Mouse (Mus musculus) MEL (cell line): ENCODE data around the gene Pttg1ip. TPM values are rescaled to one million over a fixed set of nuclear protein-coding genes. Genes with fewer than 3 reads are reported as not detected.

Source experiments
- DNase-seq: peaks from one replicate; pipeline ENCODE4 v3.0.0; 2011; ENCODE audit warnings: low read depth, low spot score
- H3K27ac ChIP-seq: 2 replicates; pipeline ENCODE4 v1.5.1; 2012; ENCODE audit warnings: low read depth, mild to moderate bottlenecking, control low read depth, low read length, moderate library complexity; ENCODE audit not compliant: control insufficient read depth
- H3K27me3 ChIP-seq, 2 experiments: fragments of 150-350 bp in 1 of 2; sonication (generic) in 1 of 2; 2 replicates each; pipeline ENCODE4 v1.6.1; 2012; ENCODE audit warnings: low read length in 2 of 2, mild to moderate bottlenecking in 2 of 2, improper control_type of control experiment in 1 of 2, moderate library complexity in 1 of 2; ENCODE audit not compliant: insufficient read depth in 2 of 2, control insufficient read depth in 1 of 2
- H3K36me3 ChIP-seq, 2 experiments: 2 replicates each; pipeline ENCODE4 v1.6.1; 2012 to 2014; ENCODE audit warnings: low read length in 2 of 2, improper control_type of control experiment in 1 of 2, inconsistent platforms in 1 of 2, mild to moderate bottlenecking in 1 of 2; ENCODE audit not compliant: insufficient read depth in 2 of 2, control insufficient read depth in 1 of 2
- H3K4me1 ChIP-seq, 2 experiments: fragments of 150-350 bp in 1 of 2; sonication (generic) in 1 of 2; 2 replicates each; pipeline ENCODE4 v1.6.1; 2012; ENCODE audit warnings: low read length in 2 of 2, improper control_type of control experiment in 1 of 2, mild to moderate bottlenecking in 1 of 2; ENCODE audit not compliant: insufficient read depth in 2 of 2, control insufficient read depth in 1 of 2
- H3K4me3 ChIP-seq, 2 experiments: fragments of 150-350 bp in 1 of 2; sonication (generic) in 1 of 2; 2 replicates each; pipeline ENCODE4 v1.5.1; 2012; ENCODE audit warnings: low read depth in 2 of 2, low read length in 2 of 2, mild to moderate bottlenecking in 2 of 2, moderate library complexity in 2 of 2, control low read depth in 1 of 2, improper control_type of control experiment in 1 of 2; ENCODE audit not compliant: control insufficient read depth in 1 of 2, insufficient read depth in 1 of 2
- H3K79me2 ChIP-seq: 2 replicates; pipeline ENCODE4 v1.6.1; 2012; ENCODE audit warnings: mild to moderate bottlenecking, low read length, moderate library complexity; ENCODE audit not compliant: control insufficient read depth, poor library complexity, insufficient read depth
- H3K9ac ChIP-seq: 2 replicates; pipeline ENCODE4 v1.6.1; 2012; ENCODE audit warnings: low read depth, mild to moderate bottlenecking, control low read depth, low read length, moderate library complexity; ENCODE audit not compliant: control insufficient read depth, poor library complexity, severe bottlenecking
- H3K9me3 ChIP-seq: fragments of 150-350 bp; sonication (generic); replicated peaks from 2 replicates; pipeline ENCODE4 v1.6.1; 2012; ENCODE audit warnings: mild to moderate bottlenecking, low read length, improper control_type of control experiment, moderate library complexity; ENCODE audit not compliant: insufficient read depth
- BHLHE40 ChIP-seq: IDR thresholded peaks from 2 replicates; pipeline ENCODE4 v1.6.1; 2012; ENCODE audit warnings: low read depth, mild to moderate bottlenecking, inconsistent platforms, low read length, improper control_type of control experiment, borderline replicate concordance
- CHD1 ChIP-seq: IDR thresholded peaks from 2 replicates; pipeline ENCODE4 v1.6.1; 2012; ENCODE audit warnings: low read depth, mild to moderate bottlenecking, inconsistent platforms, low read length, improper control_type of control experiment
- CHD2 ChIP-seq: IDR thresholded peaks from 2 replicates; pipeline ENCODE4 v1.6.1; 2011; ENCODE audit warnings: low read length, improper control_type of control experiment
- E2F4 ChIP-seq: IDR thresholded peaks from 2 replicates; pipeline ENCODE4 v1.6.1; 2011; ENCODE audit warnings: low read depth, low read length, improper control_type of control experiment, borderline replicate concordance
- ELF1 ChIP-seq: IDR thresholded peaks from 2 replicates; pipeline ENCODE4 v1.6.1; 2014; ENCODE audit warnings: low read depth, mild to moderate bottlenecking, inconsistent platforms, low read length, improper control_type of control experiment, moderate library complexity
- EP300 ChIP-seq, 2 experiments: IDR thresholded peaks; 2 replicates each; pipeline ENCODE4 v1.6.1; 2011; ENCODE audit warnings: improper control_type of control experiment in 2 of 2, low read length in 2 of 2, low read depth in 1 of 2, mild to moderate bottlenecking in 1 of 2
- GATA1 ChIP-seq: IDR thresholded peaks from 2 replicates; pipeline ENCODE4 v1.6.1; 2011; ENCODE audit warnings: low read depth, low read length, improper control_type of control experiment
- HCFC1 ChIP-seq: IDR thresholded peaks from 2 replicates; pipeline ENCODE4 v1.6.1; 2012; ENCODE audit warnings: low read depth, mild to moderate bottlenecking, inconsistent platforms, low read length, improper control_type of control experiment, moderate library complexity
- KAT2A ChIP-seq: conservative IDR thresholded peaks from 2 replicates; pipeline ENCODE4 v1.6.1; 2012; ENCODE audit warnings: low read depth, low read length, improper control_type of control experiment, inconsistent platforms
- MYB ChIP-seq: IDR thresholded peaks from 2 replicates; pipeline ENCODE4 v1.6.1; 2011; ENCODE audit warnings: mild to moderate bottlenecking, low read depth, low read length, improper control_type of control experiment
- MYC ChIP-seq: IDR thresholded peaks from 2 replicates; pipeline ENCODE4 v1.6.1; 2011; ENCODE audit warnings: low read depth, mild to moderate bottlenecking, low read length, improper control_type of control experiment, moderate library complexity
- POLR2AphosphoS2 ChIP-seq: IDR thresholded peaks from 2 replicates; pipeline ENCODE4 v1.6.1; 2011; ENCODE audit warnings: low read length, improper control_type of control experiment
- POLR2AphosphoS5 ChIP-seq: IDR thresholded peaks from 2 replicates; pipeline ENCODE4 v1.6.1; 2012; ENCODE audit warnings: low read depth, borderline replicate concordance, mild to moderate bottlenecking, inconsistent platforms, low read length, moderate library complexity, mixed read lengths
- SMC3 ChIP-seq: IDR thresholded peaks from 2 replicates; pipeline ENCODE4 v1.6.1; 2011; ENCODE audit warnings: low read depth, low read length, improper control_type of control experiment
- TAL1 ChIP-seq: IDR thresholded peaks from 2 replicates; pipeline ENCODE4 v1.6.1; 2012; ENCODE audit warnings: mild to moderate bottlenecking, inconsistent platforms, low read length, moderate library complexity, mixed read lengths
- UBTF ChIP-seq: IDR thresholded peaks from 2 replicates; pipeline ENCODE4 v1.6.1; 2012; ENCODE audit warnings: low read depth, mild to moderate bottlenecking, inconsistent platforms, low read length, improper control_type of control experiment, moderate library complexity, borderline replicate concordance; ENCODE audit not compliant: insufficient read depth
- USF2 ChIP-seq, 2 experiments: IDR thresholded peaks; 2 replicates each; pipeline ENCODE4 v1.6.1; 2011 to 2012; ENCODE audit warnings: improper control_type of control experiment in 2 of 2, low read length in 2 of 2, borderline replicate concordance in 1 of 2, inconsistent platforms in 1 of 2, low read depth in 1 of 2, mild to moderate bottlenecking in 1 of 2; ENCODE audit not compliant: insufficient read depth in 1 of 2
- ZKSCAN1 ChIP-seq: IDR thresholded peaks from 2 replicates; pipeline ENCODE4 v1.6.1; 2012; ENCODE audit warnings: low read depth, mild to moderate bottlenecking, inconsistent platforms, low read length, improper control_type of control experiment, moderate library complexity
- ZMIZ1 ChIP-seq: IDR thresholded peaks from 2 replicates; pipeline ENCODE4 v1.6.1; 2012; ENCODE audit warnings: low read depth, mild to moderate bottlenecking, inconsistent platforms, low read length, improper control_type of control experiment, moderate library complexity
- ZNF384 ChIP-seq: IDR thresholded peaks from 2 replicates; pipeline ENCODE4 v1.6.1; 2012; ENCODE audit warnings: low read depth, mild to moderate bottlenecking, inconsistent platforms, low read length, improper control_type of control experiment
- polyA plus RNA-seq, 2 experiments: library from polyadenylated mRNA; stranded (reverse) in 1 of 2; unstranded in 1 of 2; fragments of >175 nt in 1 of 2; fragments of >200 nt in 1 of 2; gene quantifications; 2 replicates each; pipeline versions ENCODE4 v1.2.1 to v1.2.4; 2012; ENCODE audit warnings: low replicate concordance in 2 of 2, low read depth in 1 of 2; ENCODE audit not compliant: insufficient read length in 2 of 2, insufficient read depth in 1 of 2, missing spikeins in 1 of 2
- total RNA-seq: library from RNA; depleted of rRNA; stranded (reverse); fragments of 300-350 nt; gene quantifications from 2 replicates; pipeline ENCODE4 v1.2.3, GENCODE M21; 2012

Pttg1ip gene
- total and polyA plus RNA-seq, 3 experiments: 50.4 to 53.1 TPM; not detected in 1

GRCm38 (mm10) chr10:77581408-77582284 lies at the start of gene Pttg1ip (continued):
- TF ChIP-seq USF2 (IDR thresholded peaks at IDR 0.05; ENCODE audit: borderline replicate concordance in 1 of 2, insufficient read depth in 1 of 2, low read depth in 1 of 2, low read length in 2 of 2) (no peak), UBTF (0 out of 2 replicates have a peak, but pooled peaks have one; percentile 39), MYC (no peak), KAT2A (no peak)

DNA sequence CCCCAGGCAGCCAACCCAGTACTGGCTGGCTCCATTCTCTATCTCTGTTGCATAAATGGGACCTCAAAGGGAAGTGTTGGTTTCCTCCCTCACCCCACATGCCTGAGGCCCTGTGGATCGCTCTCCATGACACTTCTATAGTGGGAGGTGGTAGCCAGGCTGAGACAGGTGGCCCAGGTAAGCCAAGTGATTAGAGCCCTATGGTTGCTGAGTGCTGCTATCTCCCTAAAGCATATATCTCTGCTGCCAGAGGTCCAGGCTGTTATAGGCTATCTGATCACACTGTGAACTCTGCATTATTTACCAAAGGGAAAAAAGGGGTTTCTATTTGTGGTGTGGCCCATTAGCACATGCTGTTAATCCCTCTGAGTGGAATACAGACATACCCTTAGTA lies 49.5 kb upstream of the Pttg1ip start:
- Histone ChIP-seq H3K4me3 (no peak overlapping the region), H3K27ac (peak overlapping the region; percentile 84), H3K4me1 (peaks cover 0 to 31% of the 10 kb centered on the region in 2 experiments; a peak in 3 of 4 replicates)

GRCm38 (mm10) chr10:77536727-77537126 lies 44.8 kb upstream of the Pttg1ip start:
- H3K4me3 ChIP-seq: no peak overlapping the region
- H3K79me2 ChIP-seq: peaks cover 7% of the 10 kb centered on the region
- H3K27me3 ChIP-seq: no peaks in the 10 kb centered on the region
- DNase-seq: peak; percentile 54
- H3K9me3 ChIP-seq: no peaks in the 10 kb centered on the region
- no peak overlapping the region for H3K9ac ChIP-seq
- H3K4me1 ChIP-seq: peaks cover 0 to 14% of the 10 kb centered on the region in 2 experiments; a peak in 3 of 4 replicates
- peaks cover 0 to 10% of the 10 kb centered on the region in 2 experiments; a peak in 2 of 4 replicates for H3K36me3 ChIP-seq
- TF ChIP-seq USF2 (IDR thresholded peaks at IDR 0.05; ENCODE audit: borderline replicate concordance in 1 of 2, insufficient read depth in 1 of 2, low read depth in 1 of 2, low read length in 2 of 2): no peak
- no peak for TF ChIP-seq CHD2
- no peak for TF ChIP-seq KAT2A
- no peak for TF ChIP-seq ZNF384
- no peak for TF ChIP-seq ZKSCAN1
- TF ChIP-seq BHLHE40: no peak
- no peak for TF ChIP-seq POLR2AphosphoS5
- TF ChIP-seq E2F4: no peak
- TF ChIP-seq POLR2AphosphoS2: no peak
- TF ChIP-seq CHD1: no peak
- no peak for TF ChIP-seq MYB
- no peak for TF ChIP-seq ZMIZ1
- TF ChIP-seq SMC3: no peak
- H3K27ac ChIP-seq: no peak overlapping the region

More for the DNA sequence above, 49.5 kb upstream of the Pttg1ip start:
- no peaks in the 10 kb centered on the region for H3K27me3 ChIP-seq
- H3K79me2 ChIP-seq: peaks cover 9% of the 10 kb centered on the region
- no peaks in the 10 kb centered on the region for H3K9me3 ChIP-seq
- TF ChIP-seq EP300 (IDR thresholded peaks at IDR 0.05; ENCODE audit: low read depth in 1 of 2, low read length in 2 of 2) (peak; percentile 33 to 35; a peak in 3 of 4 replicates), MYC (no peak), GATA1 (0 out of 2 replicates have a peak, but pooled peaks have one; percentile 8), ELF1 (no peak), HCFC1 (no peak), TAL1 (peak; percentile 26; the same call in 1 of the 2 replicates)
- TF ChIP-seq, all 39 proteins: peak for 3
- DNase-seq: no peak
- peaks cover 0 to 22% of the 10 kb centered on the region in 2 experiments; a peak in 2 of 4 replicates for H3K36me3 ChIP-seq
- no peak overlapping the region for H3K9ac ChIP-seq
